Mouse (Mus musculus): ENCODE results near the gene Tent4b.

The Tent4b gene

GRCm38 (mm10) chr8:88279220-88279619 is 80.2 kb downstream of the Tent4b start:
- DNase-seq (ENCODE audit: low spot score in 2 of 2), result no peak

GRCm38 (mm10) chr8:88279670-88280069 is 80.7 kb downstream of the Tent4b start:
- no peak for DNase-seq (ENCODE audit: low spot score in 2 of 2)

GRCm38 (mm10) chr8:88280904-88281303 is 81.9 kb downstream of the Tent4b start:
- no peak for DNase-seq (ENCODE audit: low spot score in 2 of 2)

GRCm38 (mm10) chr8:88282684-88283083 is 83.7 kb downstream of the Tent4b start:
- peak; percentile 90 to 93 for DNase-seq (ENCODE audit: low spot score in 2 of 2)

GRCm38 (mm10) chr8:88283243-88284115 is 84.5 kb downstream of the Tent4b start:
- DNase-seq (ENCODE audit: low spot score in 2 of 2), result no peak

- DNase-seq (ENCODE audit: low spot score in 2 of 2), result no peak
These were observed 85.7 kb downstream of the Tent4b start for GRCm38 (mm10) chr8:88284738-88285137.

- DNase-seq (ENCODE audit: low spot score in 2 of 2), result no peak
These were observed 86.7 kb downstream of the Tent4b start for GRCm38 (mm10) chr8:88285469-88286356.

- no peak for DNase-seq (ENCODE audit: low spot score in 2 of 2)
These were observed 87.5 kb downstream of the Tent4b start for GRCm38 (mm10) chr8:88286421-88286960.

- peak in 1 of 2 experiments; percentile 62 for DNase-seq (ENCODE audit: low spot score in 2 of 2)
These were observed 89.7 kb downstream of the Tent4b start for GRCm38 (mm10) chr8:88288622-88289242.

- DNase-seq (ENCODE audit: low spot score in 2 of 2), result no peak
These were observed 90.9 kb downstream of the Tent4b start for GRCm38 (mm10) chr8:88289901-88290300.

- DNase-seq (ENCODE audit: low spot score in 2 of 2), result no peak
These were observed 91.6 kb downstream of the Tent4b start for GRCm38 (mm10) chr8:88290326-88291304.

- no peak for DNase-seq (ENCODE audit: low spot score in 2 of 2)
These were observed 92.3 kb downstream of the Tent4b start for GRCm38 (mm10) chr8:88291305-88291690.

- no peak for DNase-seq (ENCODE audit: low spot score in 2 of 2)
These were observed 93.9 kb downstream of the Tent4b start for GRCm38 (mm10) chr8:88292926-88293325.

GRCm38 (mm10) chr8:88293590-88294356 is 94.8 kb downstream of the Tent4b start:
- no peak for DNase-seq (ENCODE audit: low spot score in 2 of 2)

GRCm38 (mm10) chr8:88294977-88295376 is 96.0 kb downstream of the Tent4b start:
- DNase-seq (ENCODE audit: low spot score in 2 of 2), result no peak

- DNase-seq (ENCODE audit: low spot score in 2 of 2), result peak; percentile 64 to 65
These were observed 99.1 kb downstream of the Tent4b start for GRCm38 (mm10) chr8:88297976-88298732.

- no peak for DNase-seq (ENCODE audit: low spot score in 2 of 2)
These were observed 99.7 kb downstream of the Tent4b start for GRCm38 (mm10) chr8:88298733-88299103.

GRCm38 (mm10) chr8:88299907-88300603 is 101.0 kb downstream of the Tent4b start:
- peak in 1 of 2 experiments; percentile 68 for DNase-seq (ENCODE audit: low spot score in 2 of 2)

Data from heart, adult 9 months (tissue).